Mouse (Mus musculus) spleen, adult 2 months (tissue): ENCODE data around the gene Cemip. TPM values are rescaled to one million over a fixed set of nuclear protein-coding genes. Genes with fewer than 3 reads are reported as not detected.

Source experiments
- DNase-seq, 2 experiments: peaks; one replicate each; pipeline versions ENCODE4 v3.0.0 to v3.0.0-alpha.2; 2012 to 2021; ENCODE audit warnings: low spot score in 2 of 2, low read depth in 1 of 2
- H3K27ac ChIP-seq: fragments of 200-500 bp; 2 replicates; pipeline ENCODE4 v1.5.1; 2012; ENCODE audit warnings: low read length, inconsistent platforms; ENCODE audit not compliant: insufficient read depth
- H3K27me3 ChIP-seq: fragments of 200-500 bp; 2 replicates; pipeline ENCODE4 v1.6.1; 2012; ENCODE audit warnings: mild to moderate bottlenecking, moderate library complexity, low read length, inconsistent platforms; ENCODE audit not compliant: control insufficient read depth, insufficient read depth
- H3K36me3 ChIP-seq: fragments of 200-500 bp; 2 replicates; pipeline ENCODE4 v1.6.1; 2012; ENCODE audit warnings: mild to moderate bottlenecking, low read length, inconsistent platforms; ENCODE audit not compliant: control insufficient read depth, insufficient read depth
- H3K4me1 ChIP-seq: fragments of 200-500 bp; 2 replicates; pipeline ENCODE4 v1.6.1; 2011; ENCODE audit warnings: inconsistent platforms; ENCODE audit not compliant: control insufficient read depth, insufficient read depth, insufficient read length
- H3K4me3 ChIP-seq: fragments of 200-500 bp; 2 replicates; pipeline ENCODE4 v1.5.1; 2011; ENCODE audit warnings: mild to moderate bottlenecking, inconsistent platforms; ENCODE audit not compliant: insufficient read depth, insufficient read length; ENCODE audit errors: extremely low read depth
- CTCF ChIP-seq: fragments of 200-500 bp; IDR thresholded peaks from 2 replicates; pipeline ENCODE4 v1.5.1; 2011; ENCODE audit warnings: mild to moderate bottlenecking, inconsistent platforms; ENCODE audit not compliant: insufficient read depth, insufficient read length, insufficient replicate concordance; ENCODE audit errors: extremely low read depth
- POLR2A ChIP-seq: fragments of 200-500 bp; IDR thresholded peaks from 2 replicates; pipeline ENCODE4 v1.6.1; 2011; ENCODE audit warnings: low read depth, low read length, inconsistent platforms
- WGBS: fragments of 180-500 bp; shearing (Covaris S2); methylation state at CpG from one replicate; pipeline ENCODE4 v1.1.7; 2018; 5-methylcytosine and 5-hydroxymethylcytosine counted together
- polyA plus RNA-seq: library from polyadenylated mRNA; depleted of rRNA; stranded (reverse); fragments of >200 nt; gene quantifications from 2 replicates; pipeline ENCODE4 v1.2.3, GENCODE M21; 2012

The Cemip gene
- polyA plus RNA-seq, 1 experiment: 2.4 TPM

GRCm38 (mm10) chr7:84090793-84091192, 4.5 kb upstream of the Cemip start:
- no peak overlapping the region for H3K27ac ChIP-seq
- H3K4me1 ChIP-seq: no peaks in the 10 kb centered on the region
- TF ChIP-seq POLR2A (no peak), CTCF (no peak)
- H3K27me3 ChIP-seq: peaks cover 3% of the 10 kb centered on the region
- H3K4me3 ChIP-seq: no peak overlapping the region
- DNase-seq: no peak
- 84% methylated on average over 4 of the region's 4 CpGs for WGBS
- no peaks in the 10 kb centered on the region for H3K36me3 ChIP-seq

GRCm38 (mm10) chr7:84089777-84090176, 3.5 kb upstream of the Cemip start:
- 3% methylated on average over 1 of the region's 1 CpGs for WGBS
- DNase-seq: no peak
- no peaks in the 10 kb centered on the region for H3K4me1 ChIP-seq
- peaks cover 6% of the 10 kb centered on the region for H3K27me3 ChIP-seq
- no peak overlapping the region for H3K4me3 ChIP-seq
- TF ChIP-seq CTCF (peak; percentile 38; the same call in 1 of the 2 replicates), POLR2A (no peak)
- no peaks in the 10 kb centered on the region for H3K36me3 ChIP-seq
- H3K27ac ChIP-seq: no peak overlapping the region

GRCm38 (mm10) chr7:84088971-84089370, 2.7 kb upstream of the Cemip start:
- WGBS: 3% methylated on average over 4 of the region's 4 CpGs
- peaks cover 7% of the 10 kb centered on the region for H3K27me3 ChIP-seq
- no peaks in the 10 kb centered on the region for H3K36me3 ChIP-seq
- H3K27ac ChIP-seq: no peak overlapping the region
- TF ChIP-seq CTCF: peak; percentile 79; the same call in 1 of the 2 replicates
- no peak for TF ChIP-seq POLR2A
- no peaks in the 10 kb centered on the region for H3K4me1 ChIP-seq
- no peak overlapping the region for H3K4me3 ChIP-seq
- peak; percentile 37 to 61 for DNase-seq

GRCm38 (mm10) chr7:84088191-84088590, 1.9 kb upstream of the Cemip start:
- Histone ChIP-seq H3K4me1 (no peaks in the 10 kb centered on the region), H3K36me3 (no peaks in the 10 kb centered on the region), H3K27ac (no peak overlapping the region), H3K27me3 (peaks cover 8% of the 10 kb centered on the region), H3K4me3 (no peak overlapping the region)
- no peak for DNase-seq
- TF ChIP-seq CTCF (no peak), POLR2A (no peak)
- WGBS: 84% methylated on average over 3 of the region's 3 CpGs

GRCm38 (mm10) chr7:84085049-84085945, 1.0 kb downstream of the Cemip start:
- Histone ChIP-seq H3K36me3 (no peaks in the 10 kb centered on the region), H3K4me3 (peak overlapping the region; percentile 4; the same call in 1 of the 2 replicates), H3K27ac (no peak overlapping the region), H3K4me1 (no peaks in the 10 kb centered on the region), H3K27me3 (peaks cover 8% of the 10 kb centered on the region)
- TF ChIP-seq POLR2A (no peak), CTCF (no peak)
- WGBS: 11% methylated on average over 39 of the region's 39 CpGs
- peak in 1 of 2 experiments; percentile 11 for DNase-seq

- H3K36me3 ChIP-seq: no peaks in the 10 kb centered on the region
- no peak for TF ChIP-seq POLR2A
- no peak for TF ChIP-seq CTCF
- 83% methylated on average over 7 of the region's 7 CpGs for WGBS
- H3K4me1 ChIP-seq: no peaks in the 10 kb centered on the region
- no peaks in the 10 kb centered on the region for H3K27me3 ChIP-seq
- H3K4me3 ChIP-seq: no peak overlapping the region
- DNase-seq: no peak
- H3K27ac ChIP-seq: no peak overlapping the region
Observed at GRCm38 (mm10) chr7:84077257-84078013, 8.9 kb downstream of the Cemip start.
